Mouse (Mus musculus) erythroblast, embryonic 14.5 days (primary cell): ENCODE measurements at regions not wholly inside any gene's neighbourhood (a gene's known extent, or its start where the extent isn't known, plus 50 kb on each side); places are given as distances from the start of the nearest gene placed in this dataset.

Experiments used
- GATA1 ChIP-seq: IDR thresholded peaks from 2 replicates; pipeline ENCODE4 v1.6.1; 2012; ENCODE audit warnings: low read length, inconsistent platforms, mixed read lengths
- TAL1 ChIP-seq: IDR thresholded peaks from 3 replicates; pipeline ENCODE4 v1.6.1; 2012; ENCODE audit warnings: low read length, inconsistent platforms, mixed read lengths

GRCm38 (mm10) chr4:125253161-125253560 is 125.5 kb upstream of the Zc3h12a start:
- TF ChIP-seq GATA1: no peak
- TF ChIP-seq TAL1: no peak
